Mouse (Mus musculus) embryonic facial prominence, embryonic 12.5 days (tissue): Measurements from ENCODE around the gene Casc3. TPM values are rescaled to one million over a fixed set of nuclear protein-coding genes. Genes with fewer than 3 reads are reported as not detected.
"Not testable (repeated sequence)": the region's sequence is repeated elsewhere in the genome, so short reads cannot be mapped to it uniquely, and the experiment has no call there.

Source experiments
- ATAC-seq: fragments of 200-750 bp; cut with Nextera tagmentation; 2 replicates; pipeline ENCODE4 v1.8.0; 2017; ENCODE audit not compliant: insufficient number of reproducible peaks, insufficient read depth, low FRiP score, low TSS enrichment
- H3K27ac ChIP-seq: fragments of 300-500 bp; sonication (generic); 2 replicates; pipeline ENCODE4 v1.5.1; 2016; ENCODE audit warnings: mild to moderate bottlenecking
- H3K27me3 ChIP-seq: fragments of 300-500 bp; sonication (generic); 2 replicates; pipeline ENCODE4 v1.6.1; 2016; ENCODE audit warnings: mild to moderate bottlenecking, moderate library complexity
- H3K36me3 ChIP-seq: fragments of 300-500 bp; sonication (generic); 2 replicates; pipeline ENCODE4 v1.6.1; 2016; ENCODE audit warnings: mild to moderate bottlenecking
- H3K4me1 ChIP-seq: fragments of 300-500 bp; sonication (generic); 2 replicates; pipeline ENCODE4 v1.6.1; 2016
- H3K4me2 ChIP-seq: fragments of 300-500 bp; sonication (generic); replicated peaks from 2 replicates; pipeline ENCODE4 v1.6.1; 2016; ENCODE audit warnings: mild to moderate bottlenecking, moderate library complexity
- H3K4me3 ChIP-seq: fragments of 300-500 bp; sonication (generic); 2 replicates; pipeline ENCODE4 v1.5.1; 2016; ENCODE audit warnings: mild to moderate bottlenecking
- H3K9ac ChIP-seq: fragments of 300-500 bp; sonication (generic); 2 replicates; pipeline ENCODE4 v1.6.1; 2016; ENCODE audit warnings: mild to moderate bottlenecking, moderate library complexity
- H3K9me3 ChIP-seq: fragments of 300-500 bp; sonication (generic); 2 replicates; pipeline ENCODE4 v1.6.1; 2016; ENCODE audit warnings: mild to moderate bottlenecking, moderate library complexity
- WGBS: fragments of 180-500 bp; shearing (Covaris S2); methylation state at CpG from one replicate; pipeline ENCODE4 v1.1.7; 2016; 5-methylcytosine and 5-hydroxymethylcytosine counted together
- polyA plus RNA-seq: library from polyadenylated mRNA; unstranded; fragments of >200 nt; fragmentation: Nextera tagmentation; extraction: Ambion mirVana; gene quantifications from 2 replicates; pipeline ENCODE4 v1.2.1, GENCODE M21; 2016

Gene Casc3
- polyA plus RNA-seq, 1 experiment from 2014 or later, result 54.0 TPM

- no peak for ATAC-seq
- H3K4me3 ChIP-seq, result no peak overlapping the region
- no peaks in the 10 kb centered on the region for H3K9me3 ChIP-seq
- H3K36me3 ChIP-seq, result peaks cover 95% of the 10 kb centered on the region
- no peaks in the 10 kb centered on the region for H3K4me1 ChIP-seq
- H3K27me3 ChIP-seq, result no peaks in the 10 kb centered on the region
- no peak overlapping the region for H3K9ac ChIP-seq
- 94% methylated on average over 5 of the region's 5 CpGs for WGBS
- no peak overlapping the region for H3K27ac ChIP-seq
- H3K4me2 ChIP-seq, result no peak overlapping the region
Observed at GRCm38 (mm10) chr11:98820968-98821367, 16.3 kb downstream of the Casc3 start.

GRCm38 (mm10) chr11:98826071-98826470 lies 21.4 kb downstream of the Casc3 start:
- 94% methylated on average over 2 of the region's 2 CpGs for WGBS
- H3K4me3 ChIP-seq, H3K9ac ChIP-seq, H3K27ac ChIP-seq, H3K4me1 ChIP-seq, H3K4me2 ChIP-seq, H3K9me3 ChIP-seq, H3K27me3 ChIP-seq: not testable (repeated sequence)
- peak; percentile 41; the same call in 1 of the 2 replicates for ATAC-seq
- peaks cover 92% of the 10 kb centered on the region for H3K36me3 ChIP-seq

- Histone ChIP-seq H3K36me3 (peaks cover 92% of the 10 kb centered on the region), H3K27me3 (no peaks in the 10 kb centered on the region), H3K9ac (no peak overlapping the region), H3K4me2 (no peak overlapping the region), H3K9me3 (no peaks in the 10 kb centered on the region), H3K27ac (no peak overlapping the region), H3K4me1 (no peaks in the 10 kb centered on the region), H3K4me3 (no peak overlapping the region)
- WGBS, result 88% methylated on average over 2 of the region's 2 CpGs
- ATAC-seq, result no peak
Observed at GRCm38 (mm10) chr11:98827877-98828276, 23.2 kb downstream of the Casc3 start.

GRCm38 (mm10) chr11:98829091-98829775 lies 24.5 kb downstream of the Casc3 start:
- no peak overlapping the region for H3K4me3 ChIP-seq
- no peaks in the 10 kb centered on the region for H3K9me3 ChIP-seq
- WGBS, result 74% methylated on average over 12 of the region's 12 CpGs
- H3K4me2 ChIP-seq, result no peak overlapping the region
- ATAC-seq, result no peak
- H3K27me3 ChIP-seq, result no peaks in the 10 kb centered on the region
- H3K36me3 ChIP-seq, result peaks cover 91% of the 10 kb centered on the region
- H3K4me1 ChIP-seq, result no peaks in the 10 kb centered on the region
- no peak overlapping the region for H3K9ac ChIP-seq
- no peak overlapping the region for H3K27ac ChIP-seq

- ATAC-seq, result no peak
- Histone ChIP-seq H3K36me3 (peaks cover 89% of the 10 kb centered on the region), H3K9me3 (no peaks in the 10 kb centered on the region), H3K9ac (no peak overlapping the region), H3K4me3 (no peak overlapping the region), H3K27ac (no peak overlapping the region), H3K27me3 (no peaks in the 10 kb centered on the region), H3K4me2 (no peak overlapping the region), H3K4me1 (no peaks in the 10 kb centered on the region)
- 78% methylated on average over 4 of the region's 4 CpGs for WGBS
Observed at GRCm38 (mm10) chr11:98829875-98830274, 25.2 kb downstream of the Casc3 start.

GRCm38 (mm10) chr11:98835296-98835695 lies 30.6 kb downstream of the Casc3 start:
- Histone ChIP-seq H3K9me3 (no peaks in the 10 kb centered on the region), H3K27me3 (peaks cover 32% of the 10 kb centered on the region), H3K9ac (no peak overlapping the region), H3K4me1 (peaks cover 14% of the 10 kb centered on the region; the same call in 1 of the 2 replicates), H3K27ac (no peak overlapping the region), H3K36me3 (peaks cover 40% of the 10 kb centered on the region), H3K4me3 (no peak overlapping the region), H3K4me2 (no peak overlapping the region)
- ATAC-seq, result no peak
- 45% methylated on average over 5 of the region's 5 CpGs for WGBS

GRCm38 (mm10) chr11:98835725-98836124 lies 31.0 kb downstream of the Casc3 start:
- Histone ChIP-seq H3K4me2 (no peak overlapping the region), H3K27me3 (peaks cover 32% of the 10 kb centered on the region), H3K9me3 (no peaks in the 10 kb centered on the region), H3K27ac (no peak overlapping the region), H3K4me1 (peaks cover 14% of the 10 kb centered on the region; the same call in 1 of the 2 replicates), H3K4me3 (no peak overlapping the region), H3K36me3 (peaks cover 36% of the 10 kb centered on the region), H3K9ac (no peak overlapping the region)
- no peak for ATAC-seq
- WGBS, result 65% methylated on average over 3 of the region's 3 CpGs

GRCm38 (mm10) chr11:98836128-98836527 lies 31.4 kb downstream of the Casc3 start:
- Histone ChIP-seq H3K9me3 (no peaks in the 10 kb centered on the region), H3K4me2 (peak overlapping the region; percentile 99), H3K36me3 (peaks cover 34% of the 10 kb centered on the region), H3K4me1 (peaks cover 14% of the 10 kb centered on the region; the same call in 1 of the 2 replicates), H3K4me3 (peak overlapping the region; percentile 70), H3K27ac (no peak overlapping the region), H3K27me3 (peaks cover 32% of the 10 kb centered on the region), H3K9ac (peak overlapping the region; percentile 71; the same call in 1 of the 2 replicates)
- 32% methylated on average over 7 of the region's 7 CpGs for WGBS
- no peak for ATAC-seq

GRCm38 (mm10) chr11:98836651-98837141 lies 32.0 kb downstream of the Casc3 start, which contains the start of gene Rapgefl1:
Rapgefl1 (plus strand) TSS chr11:98836785.
- Histone ChIP-seq H3K9ac (peak within 1 kb of the TSS; percentile 71), H3K4me1 (peaks cover 14% of the 10 kb centered on the region; the same call in 1 of the 2 replicates), H3K4me3 (peak within 1 kb of the TSS; percentile 70), H3K4me2 (peak within 1 kb of the TSS; percentile 99), H3K9me3 (no peaks in the 10 kb centered on the region), H3K36me3 (peaks cover 29% of the 10 kb centered on the region), H3K27ac (no peak within 1 kb of the TSS), H3K27me3 (peaks cover 32% of the 10 kb centered on the region)
- ATAC-seq, result peak; percentile 82
- 1% methylated on average over 44 of the region's 48 CpGs for WGBS

GRCm38 (mm10) chr11:98837231-98837704 lies 32.6 kb downstream of the Casc3 start:
- ATAC-seq, result peak; percentile 8; the same call in 1 of the 2 replicates
- H3K9ac ChIP-seq, result peak overlapping the region; percentile 71
- peak overlapping the region; percentile 99 for H3K4me2 ChIP-seq
- under 1% methylated on average over 23 of the region's 29 CpGs for WGBS
- no peaks in the 10 kb centered on the region for H3K9me3 ChIP-seq
- H3K36me3 ChIP-seq, result peaks cover 23% of the 10 kb centered on the region
- peak overlapping the region; percentile 70 for H3K4me3 ChIP-seq
- H3K27me3 ChIP-seq, result peaks cover 32% of the 10 kb centered on the region
- no peak overlapping the region for H3K27ac ChIP-seq
- peaks cover 14% of the 10 kb centered on the region; the same call in 1 of the 2 replicates for H3K4me1 ChIP-seq

GRCm38 (mm10) chr11:98837917-98838316 lies 33.2 kb downstream of the Casc3 start:
- no peaks in the 10 kb centered on the region for H3K9me3 ChIP-seq
- ATAC-seq, result no peak
- H3K27me3 ChIP-seq, result peaks cover 32% of the 10 kb centered on the region
- 49% methylated on average over 11 of the region's 11 CpGs for WGBS
- peak overlapping the region; percentile 99 for H3K4me2 ChIP-seq
- H3K36me3 ChIP-seq, result peaks cover 16% of the 10 kb centered on the region
- no peak overlapping the region for H3K9ac ChIP-seq
- no peak overlapping the region for H3K27ac ChIP-seq
- peaks cover 14% of the 10 kb centered on the region; the same call in 1 of the 2 replicates for H3K4me1 ChIP-seq
- peak overlapping the region; percentile 70; the same call in 1 of the 2 replicates for H3K4me3 ChIP-seq

- Histone ChIP-seq H3K4me1 (peaks cover 14% of the 10 kb centered on the region; the same call in 1 of the 2 replicates), H3K9ac (no peak overlapping the region), H3K4me2 (no peak overlapping the region), H3K9me3 (no peaks in the 10 kb centered on the region), H3K36me3 (peaks cover 10% of the 10 kb centered on the region), H3K27me3 (peaks cover 32% of the 10 kb centered on the region), H3K4me3 (no peak overlapping the region), H3K27ac (no peak overlapping the region)
- WGBS, result 73% methylated on average over 9 of the region's 9 CpGs
- no peak for ATAC-seq
Observed at GRCm38 (mm10) chr11:98838512-98838911, 33.8 kb downstream of the Casc3 start.
